Mouse (Mus musculus) stomach, postnatal 0 days (tissue): ENCODE results near the gene Sbk1. TPM values are rescaled to one million over a fixed set of nuclear protein-coding genes. Genes with fewer than 3 reads are reported as not detected.
"Not testable (repeated sequence)": the region's sequence is repeated elsewhere in the genome, so short reads cannot be mapped to it uniquely, and the experiment has no call there.

ENCODE experiments used
- ATAC-seq: fragments of 200-750 bp; cut with Nextera tagmentation; 2 replicates; pipeline ENCODE4 v1.8.0; 2017; ENCODE audit not compliant: low FRiP score, low TSS enrichment
- DNase-seq: peaks from one replicate; pipeline ENCODE4 v3.0.0-alpha.2; 2016; ENCODE audit warnings: low spot score
- H3K27ac ChIP-seq: fragments of 300-500 bp; sonication (generic); replicated peaks from 2 replicates; pipeline ENCODE4 v1.5.1; 2014; ENCODE audit warnings: mild to moderate bottlenecking, control low read depth
- H3K27me3 ChIP-seq: fragments of 300-500 bp; sonication (generic); 2 replicates; pipeline ENCODE4 v1.6.1; 2014; ENCODE audit warnings: low read length; ENCODE audit not compliant: control insufficient read depth, insufficient read depth
- H3K36me3 ChIP-seq: fragments of 300-500 bp; sonication (generic); 2 replicates; pipeline ENCODE4 v1.6.1; 2014; ENCODE audit warnings: low read length, mixed read lengths; ENCODE audit not compliant: control insufficient read depth, insufficient read depth
- H3K4me1 ChIP-seq: fragments of 300-500 bp; sonication (generic); replicated peaks from 2 replicates; pipeline ENCODE4 v1.6.1; 2014; ENCODE audit warnings: antibody characterized with exemption; ENCODE audit not compliant: control insufficient read depth, insufficient read depth
- H3K4me2 ChIP-seq: fragments of 300-500 bp; sonication (generic); replicated peaks from 2 replicates; pipeline ENCODE4 v1.6.1; 2014; ENCODE audit warnings: low read depth, mild to moderate bottlenecking, control low read depth, moderate library complexity
- H3K4me3 ChIP-seq: fragments of 300-500 bp; sonication (generic); 2 replicates; pipeline ENCODE4 v1.5.1; 2014; ENCODE audit warnings: low read depth, low read length, control low read depth
- H3K9ac ChIP-seq: fragments of 300-500 bp; sonication (generic); 2 replicates; pipeline ENCODE4 v1.6.1; 2014; ENCODE audit warnings: mild to moderate bottlenecking, low read length, control low read depth, mixed read lengths
- H3K9me3 ChIP-seq: fragments of 300-500 bp; sonication (generic); 2 replicates; pipeline ENCODE4 v1.6.1; 2016; ENCODE audit warnings: low read length; ENCODE audit not compliant: control insufficient read depth
- CTCF ChIP-seq: IDR thresholded peaks from 2 replicates; pipeline ENCODE4 v1.5.1; 2016; ENCODE audit warnings: antibody characterized with exemption, low read depth, mild to moderate bottlenecking, moderate library complexity
- EP300 ChIP-seq: optimal IDR thresholded peaks from 2 replicates; pipeline ENCODE3; 2016; ENCODE audit warnings: antibody characterized with exemption
- WGBS: fragments of 180-500 bp; shearing (Covaris S2); extraction: QIAGEN DNeasy Blood & Tissue Kit; methylation state at CpG from one replicate; pipeline ENCODE4 v1.1.7; 2014; 5-methylcytosine and 5-hydroxymethylcytosine counted together
- polyA plus RNA-seq: library from polyadenylated mRNA; unstranded; fragments of >200 nt; fragmentation: Nextera tagmentation; extraction: Ambion mirVana; gene quantifications from 2 replicates; pipeline ENCODE4 v1.2.1, GENCODE M21; 2015

Gene Sbk1
- polyA plus RNA-seq, 1 experiment from 2014 or later = 4.0 TPM

DNA sequence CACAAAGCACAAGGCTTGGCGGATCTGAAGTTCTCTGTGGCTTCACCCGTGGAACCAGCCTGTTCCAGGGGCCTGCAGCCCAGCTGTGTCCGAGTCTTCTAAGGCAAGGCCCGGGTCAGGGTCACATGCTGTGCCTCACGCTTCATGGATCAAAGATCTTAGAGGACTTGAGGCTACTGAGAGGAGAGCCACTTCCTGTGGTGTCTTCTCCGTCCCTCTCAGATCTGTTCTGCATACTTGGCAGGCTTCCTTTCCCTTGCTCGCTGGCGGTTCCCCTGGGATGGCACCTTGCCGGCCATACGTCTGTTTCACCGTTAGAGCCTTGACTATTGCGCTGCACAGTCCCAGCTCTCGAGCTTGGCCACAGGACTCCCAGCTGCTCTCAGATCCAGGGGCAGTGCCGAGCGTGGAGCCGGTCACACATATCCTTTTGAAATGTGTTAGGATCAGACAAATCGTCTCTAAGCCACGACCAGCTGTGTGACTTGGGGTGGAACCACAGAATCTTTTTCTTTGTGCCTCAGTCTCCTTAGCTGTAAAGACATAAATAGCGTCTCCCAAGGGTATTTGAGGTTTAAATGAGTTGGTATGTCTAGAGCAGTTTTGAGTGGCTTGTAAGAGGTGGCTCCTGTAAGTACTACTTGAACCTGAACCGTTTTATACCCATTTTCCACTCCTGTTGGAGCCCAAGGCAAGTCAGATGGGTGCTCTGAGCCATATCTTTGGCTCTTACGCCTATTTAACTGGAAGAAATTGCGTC, 5.3 kb downstream of the Sbk1 start:
- H3K4me1 ChIP-seq = peaks cover 6% of the 10 kb centered on the region
- H3K27me3 ChIP-seq = no peaks in the 10 kb centered on the region
- H3K4me3 ChIP-seq = no peak overlapping the region
- no peaks in the 10 kb centered on the region for H3K9me3 ChIP-seq
- H3K36me3 ChIP-seq = no peaks in the 10 kb centered on the region
- no peak overlapping the region for H3K27ac ChIP-seq
- DNase-seq (no peak), ATAC-seq (no peak)
- no peak overlapping the region for H3K4me2 ChIP-seq
- WGBS = 78% methylated on average over 22 of the region's 22 CpGs
- TF ChIP-seq EP300 = no peak
- no peak for TF ChIP-seq CTCF
- no peak overlapping the region for H3K9ac ChIP-seq

DNA sequence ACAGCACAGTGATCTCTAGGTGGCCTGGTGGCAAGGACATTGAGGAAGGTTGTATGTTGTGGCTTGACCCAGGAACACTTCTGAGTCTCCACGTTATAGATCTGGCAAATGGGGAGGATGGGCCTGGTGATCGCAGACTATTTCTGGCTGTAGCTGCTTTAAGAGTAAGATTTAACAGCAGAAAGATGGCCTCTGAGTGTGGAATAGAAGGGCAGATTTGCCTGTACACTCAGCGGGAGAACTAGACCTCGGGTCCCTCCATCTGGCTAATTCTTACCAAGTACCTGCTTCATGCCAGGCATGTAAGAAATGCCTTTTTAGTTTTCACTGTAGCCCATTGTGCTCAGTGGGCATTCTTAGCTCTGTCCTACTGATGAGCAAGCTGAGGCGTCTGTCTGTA, 6.4 kb downstream of the Sbk1 start:
- ATAC-seq = no peak

DNA sequence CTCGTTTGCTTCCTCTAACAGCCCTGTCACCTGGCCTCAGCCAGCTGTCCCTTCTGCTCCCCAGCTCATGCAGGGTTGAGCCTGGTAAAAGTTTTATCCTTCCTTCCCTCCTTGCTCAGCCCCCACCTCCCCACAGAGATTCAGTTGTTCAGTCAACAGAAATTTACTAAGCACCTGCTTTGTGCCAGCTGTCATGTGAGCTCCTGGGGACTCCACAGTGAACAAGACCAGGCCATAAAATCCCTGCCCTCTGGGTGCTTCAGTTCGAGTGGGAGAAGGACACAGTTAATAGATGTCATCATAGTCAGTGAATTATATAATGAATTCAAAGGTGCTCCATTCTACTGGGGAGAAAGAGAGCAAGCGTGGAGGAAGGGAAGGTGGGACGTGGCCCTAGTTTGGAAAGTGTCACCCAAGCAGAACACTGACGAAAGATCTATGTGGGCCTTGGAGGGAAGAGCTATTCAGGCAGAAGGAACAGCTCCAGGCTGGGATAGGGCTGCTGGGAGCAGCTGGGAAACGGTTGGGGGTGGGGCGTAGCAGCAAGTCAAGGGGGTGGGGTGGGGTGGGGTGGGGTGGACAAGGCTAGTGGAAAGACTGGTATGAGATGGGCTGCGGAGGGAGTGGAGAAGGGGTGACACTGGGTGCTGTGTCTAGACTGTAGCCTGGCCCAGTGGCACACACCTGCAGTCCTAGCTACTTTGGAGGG, 7.5 kb downstream of the Sbk1 start:
- Histone ChIP-seq H3K4me1 (no peaks in the 10 kb centered on the region), H3K4me3 (no peak overlapping the region), H3K36me3 (no peaks in the 10 kb centered on the region), H3K27ac (no peak overlapping the region), H3K27me3 (no peaks in the 10 kb centered on the region), H3K9ac (no peak overlapping the region), H3K9me3 (no peaks in the 10 kb centered on the region), H3K4me2 (no peak overlapping the region)
- WGBS = 77% methylated on average over 8 of the region's 8 CpGs
- no peak for ATAC-seq
- TF ChIP-seq CTCF (no peak), EP300 (no peak)
- DNase-seq = no peak

More for the DNA sequence above, 6.4 kb downstream of the Sbk1 start:
- H3K27ac ChIP-seq = no peak overlapping the region
- no peaks in the 10 kb centered on the region for H3K36me3 ChIP-seq
- WGBS = 91% methylated on average over 5 of the region's 5 CpGs
- H3K4me3 ChIP-seq = no peak overlapping the region
- H3K9me3 ChIP-seq = no peaks in the 10 kb centered on the region
- peaks cover 2% of the 10 kb centered on the region; the same call in 1 of the 2 replicates for H3K4me1 ChIP-seq
- TF ChIP-seq EP300 (no peak), CTCF (no peak)
- no peak overlapping the region for H3K4me2 ChIP-seq
- no peaks in the 10 kb centered on the region for H3K27me3 ChIP-seq
- no peak for DNase-seq
- H3K9ac ChIP-seq = no peak overlapping the region

DNA sequence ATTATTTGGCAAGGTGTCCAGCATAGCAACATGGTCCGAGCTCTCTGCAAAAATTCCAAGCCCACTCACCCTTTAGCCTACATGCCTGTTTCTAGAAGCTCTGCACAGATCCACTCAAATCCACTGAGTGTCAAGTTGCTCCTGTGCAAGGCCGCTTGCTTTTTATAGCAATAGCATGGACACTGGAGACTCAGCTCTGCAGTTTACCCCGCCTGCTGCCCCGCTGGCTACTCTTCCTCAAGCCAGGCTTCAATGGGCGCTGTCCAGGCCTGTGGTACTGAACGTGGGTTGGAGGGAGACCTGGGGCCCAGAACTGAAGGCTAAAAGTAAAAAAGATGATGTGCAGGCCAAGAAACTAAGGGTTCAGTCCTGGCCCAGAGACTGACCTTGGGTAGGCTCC, 8.3 kb downstream of the Sbk1 start:
- Histone ChIP-seq H3K4me2 (no peak overlapping the region), H3K9ac (no peak overlapping the region), H3K36me3 (no peaks in the 10 kb centered on the region), H3K27me3 (no peaks in the 10 kb centered on the region), H3K4me1 (no peaks in the 10 kb centered on the region), H3K27ac (no peak overlapping the region), H3K4me3 (no peak overlapping the region), H3K9me3 (no peaks in the 10 kb centered on the region)
- 57% methylated on average over 6 of the region's 6 CpGs for WGBS
- ATAC-seq (no peak), DNase-seq (no peak)
- TF ChIP-seq EP300 = no peak
- no peak for TF ChIP-seq CTCF

DNA sequence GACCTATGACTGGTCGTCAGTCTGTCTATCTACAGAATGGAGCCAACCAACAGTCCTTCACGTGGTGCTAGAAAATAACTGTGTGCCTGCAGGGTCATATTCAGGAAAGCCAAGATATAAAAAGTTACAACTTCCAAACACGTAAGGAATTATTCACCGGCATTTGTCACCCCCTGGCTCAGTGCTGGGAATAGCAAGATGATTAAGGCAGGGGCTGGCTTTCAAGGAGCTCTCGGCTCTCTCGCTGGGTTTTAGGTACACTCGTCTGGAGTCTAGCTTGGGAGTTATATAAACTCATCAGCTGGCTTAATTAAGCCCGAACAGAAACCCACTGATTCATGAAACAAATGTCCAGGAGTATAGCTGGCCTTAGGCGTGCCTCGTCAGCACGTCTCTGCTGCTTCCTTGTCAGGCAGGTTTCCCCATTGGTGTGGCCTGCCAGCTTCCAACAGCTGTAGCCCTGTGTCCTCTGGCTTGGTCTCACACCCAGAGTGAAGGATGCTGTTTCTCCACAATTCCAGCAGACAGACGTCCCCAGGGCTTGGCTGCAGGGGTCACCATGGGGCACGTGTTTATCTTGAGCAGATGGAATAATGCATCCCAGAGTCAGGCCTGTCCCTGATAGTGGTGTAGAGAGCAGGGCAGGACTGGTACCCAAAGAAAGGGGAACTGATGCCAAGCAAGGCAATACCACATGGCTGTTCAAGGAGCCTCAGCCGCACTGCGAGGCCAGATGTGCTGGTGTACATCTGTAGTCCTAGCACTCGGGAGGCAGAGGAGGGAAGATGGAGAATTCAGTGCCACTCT, 9.7 kb downstream of the Sbk1 start:
- Histone ChIP-seq H3K9me3 (no peaks in the 10 kb centered on the region), H3K4me3 (no peak overlapping the region), H3K27ac (no peak overlapping the region), H3K27me3 (no peaks in the 10 kb centered on the region), H3K4me2 (no peak overlapping the region), H3K36me3 (no peaks in the 10 kb centered on the region), H3K9ac (no peak overlapping the region), H3K4me1 (no peaks in the 10 kb centered on the region)
- TF ChIP-seq EP300 (no peak), CTCF (no peak)
- ATAC-seq (no peak), DNase-seq (no peak)
- WGBS = 74% methylated on average over 16 of the region's 16 CpGs

DNA sequence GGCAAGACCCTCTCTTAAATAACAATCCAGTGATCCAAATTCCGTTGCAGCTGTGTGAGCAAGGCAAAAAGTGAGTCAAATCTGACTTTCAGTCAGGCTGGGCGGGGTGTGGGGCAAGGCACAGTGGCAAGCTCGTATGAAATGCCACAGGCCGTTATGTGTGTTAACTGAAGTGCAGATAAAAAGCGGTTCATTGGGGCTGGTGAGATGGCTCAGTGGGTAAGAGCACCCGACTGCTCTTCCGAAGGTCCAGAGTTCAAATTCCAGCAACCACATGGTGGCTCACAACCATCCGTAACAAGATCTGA, 10.2 kb downstream of the Sbk1 start:
- DNase-seq, H3K27me3 ChIP-seq, H3K9ac ChIP-seq, H3K4me1 ChIP-seq, H3K4me2 ChIP-seq, H3K27ac ChIP-seq, ATAC-seq, H3K9me3 ChIP-seq, H3K36me3 ChIP-seq, H3K4me3 ChIP-seq: not testable (repeated sequence)
- WGBS = 81% methylated on average over 7 of the region's 8 CpGs
